Mouse (Mus musculus) spleen, adult 2 months (tissue): ENCODE results near the gene Ruvbl2.

Source experiments
- CTCF ChIP-seq: fragments of 200-500 bp; IDR thresholded peaks from 2 replicates; pipeline ENCODE4 v1.5.1; 2011; ENCODE audit warnings: mild to moderate bottlenecking, inconsistent platforms; ENCODE audit not compliant: insufficient read depth, insufficient read length, insufficient replicate concordance; ENCODE audit errors: extremely low read depth
- POLR2A ChIP-seq: fragments of 200-500 bp; IDR thresholded peaks from 2 replicates; pipeline ENCODE4 v1.6.1; 2011; ENCODE audit warnings: low read depth, low read length, inconsistent platforms

DNA sequence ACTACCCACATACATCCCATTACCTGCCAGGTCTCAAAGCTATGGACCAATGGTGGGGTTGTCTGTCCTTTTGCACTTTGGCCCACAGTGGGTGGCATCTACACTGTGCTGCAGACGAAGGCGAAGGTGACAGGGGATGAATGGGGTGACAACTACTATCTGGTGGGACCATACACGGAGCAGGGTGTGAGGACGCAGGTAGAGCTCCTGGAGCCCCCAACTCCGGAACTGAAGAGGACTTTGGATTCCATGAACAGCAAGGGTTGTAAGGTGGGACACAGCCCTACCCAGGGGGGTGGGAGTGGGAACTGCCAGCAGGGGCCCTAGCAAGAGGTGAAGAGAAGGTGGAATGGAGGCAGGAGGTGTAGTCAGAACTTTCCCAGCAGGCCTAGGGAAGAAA, 1.5 kb downstream of the Ruvbl2 start:
- no peak for TF ChIP-seq CTCF
- TF ChIP-seq POLR2A: no peak
